Mouse (Mus musculus) lung, adult 2 months (tissue): Measurements from ENCODE around the gene Scarb1. TPM values are rescaled to one million over a fixed set of nuclear protein-coding genes. Genes with fewer than 3 reads are reported as not detected.

ENCODE experiments used
- DNase-seq: peaks from one replicate; pipeline ENCODE4 v3.0.0; 2022
- H3K4me1 ChIP-seq: fragments of 200-500 bp; 2 replicates; pipeline ENCODE4 v1.6.1; 2011; ENCODE audit warnings: low read length; ENCODE audit not compliant: control insufficient read depth, insufficient read depth
- H3K4me3 ChIP-seq: fragments of 200-500 bp; replicated peaks from 2 replicates; pipeline ENCODE3; 2011; ENCODE audit warnings: low read depth, mild to moderate bottlenecking, control low read depth, low read length; ENCODE audit errors: extremely low read depth
- CTCF ChIP-seq: fragments of 200-500 bp; IDR thresholded peaks from 2 replicates; pipeline ENCODE4 v1.5.1; 2011; ENCODE audit warnings: mild to moderate bottlenecking, low read length, control low read depth; ENCODE audit not compliant: insufficient read depth
- POLR2A ChIP-seq: fragments of 200-500 bp; IDR thresholded peaks from 2 replicates; pipeline ENCODE4 v1.6.1; 2011; ENCODE audit warnings: low read depth, mild to moderate bottlenecking, control low read depth, low read length, borderline replicate concordance; ENCODE audit errors: extremely low read depth
- WGBS: fragments of 180-500 bp; shearing (Covaris S2); methylation state at CpG from one replicate; pipeline ENCODE4 v1.1.7; 2018; 5-methylcytosine and 5-hydroxymethylcytosine counted together
- polyA plus RNA-seq: library from polyadenylated mRNA; depleted of rRNA; stranded (reverse); fragments of >200 nt; gene quantifications from 2 replicates; pipeline ENCODE4 v1.2.3, GENCODE M21; 2012

Scarb1 gene
- polyA plus RNA-seq, 1 experiment, result 173 TPM

GRCm38 (mm10) chr5:125325285-125325684, 15.6 kb downstream of the Scarb1 start:
- 58% methylated on average over 4 of the region's 4 CpGs for WGBS
- H3K4me3 ChIP-seq, result no peak overlapping the region

GRCm38 (mm10) chr5:125323939-125324480, 16.9 kb downstream of the Scarb1 start:
- 89% methylated on average over 7 of the region's 7 CpGs for WGBS
- H3K4me3 ChIP-seq, result no peak overlapping the region
- no peak for TF ChIP-seq POLR2A
- TF ChIP-seq CTCF, result no peak
- DNase-seq, result no peak
- no peaks in the 10 kb centered on the region for H3K4me1 ChIP-seq

More at GRCm38 (mm10) chr5:125325285-125325684, 15.6 kb downstream of the Scarb1 start:
- TF ChIP-seq POLR2A, result no peak
- no peak for TF ChIP-seq CTCF
- no peaks in the 10 kb centered on the region for H3K4me1 ChIP-seq
- DNase-seq, result no peak

GRCm38 (mm10) chr5:125323128-125323527, 17.8 kb downstream of the Scarb1 start:
- no peak for TF ChIP-seq CTCF
- TF ChIP-seq POLR2A, result no peak
- WGBS, result 77% methylated on average over 6 of the region's 6 CpGs
- no peak overlapping the region for H3K4me3 ChIP-seq
- H3K4me1 ChIP-seq, result no peaks in the 10 kb centered on the region
- no peak for DNase-seq

- no peak for TF ChIP-seq POLR2A
- TF ChIP-seq CTCF, result no peak
- Histone ChIP-seq H3K4me3 (no peak overlapping the region), H3K4me1 (no peaks in the 10 kb centered on the region)
- WGBS, result 75% methylated on average over 3 of the region's 3 CpGs
- DNase-seq, result no peak
These were observed 19.1 kb downstream of the Scarb1 start for GRCm38 (mm10) chr5:125321836-125322235.

- 46% methylated on average over 16 of the region's 16 CpGs for WGBS
- DNase-seq, result no peak
- H3K4me3 ChIP-seq, result no peak overlapping the region
- no peak for TF ChIP-seq POLR2A
- TF ChIP-seq CTCF, result no peak
- H3K4me1 ChIP-seq, result no peaks in the 10 kb centered on the region
These were observed 21.7 kb downstream of the Scarb1 start for GRCm38 (mm10) chr5:125319057-125319800.

GRCm38 (mm10) chr5:125317953-125318352, 22.9 kb downstream of the Scarb1 start:
- TF ChIP-seq POLR2A (no peak), CTCF (no peak)
- WGBS, result 68% methylated on average over 8 of the region's 8 CpGs
- Histone ChIP-seq H3K4me3 (no peak overlapping the region), H3K4me1 (peaks cover 8% of the 10 kb centered on the region)
- no peak for DNase-seq

GRCm38 (mm10) chr5:125317296-125317695, 23.6 kb downstream of the Scarb1 start:
- DNase-seq, result no peak
- H3K4me3 ChIP-seq, result no peak overlapping the region
- TF ChIP-seq CTCF, result no peak
- TF ChIP-seq POLR2A, result no peak
- peaks cover 9% of the 10 kb centered on the region for H3K4me1 ChIP-seq
- WGBS, result 79% methylated on average over 7 of the region's 7 CpGs

- TF ChIP-seq CTCF (no peak), POLR2A (no peak)
These were observed 24.1 kb downstream of the Scarb1 start for GRCm38 (mm10) chr5:125316771-125317170.

GRCm38 (mm10) chr5:125315110-125315509, 25.8 kb downstream of the Scarb1 start:
- no peak overlapping the region for H3K4me3 ChIP-seq
- 63% methylated on average over 1 of the region's 1 CpGs for WGBS
- DNase-seq, result no peak
- no peak for TF ChIP-seq POLR2A
- H3K4me1 ChIP-seq, result peaks cover 13% of the 10 kb centered on the region

More at GRCm38 (mm10) chr5:125316771-125317170, 24.1 kb downstream of the Scarb1 start:
- WGBS, result 57% methylated on average over 2 of the region's 2 CpGs
- no peak for DNase-seq
- Histone ChIP-seq H3K4me3 (no peak overlapping the region), H3K4me1 (peaks cover 9% of the 10 kb centered on the region)

GRCm38 (mm10) chr5:125313991-125314390, 26.9 kb downstream of the Scarb1 start:
- 76% methylated on average over 11 of the region's 11 CpGs for WGBS
- H3K4me1 ChIP-seq, result peaks cover 13% of the 10 kb centered on the region
- TF ChIP-seq CTCF, result no peak
- no peak for TF ChIP-seq POLR2A
- H3K4me3 ChIP-seq, result no peak overlapping the region
- no peak for DNase-seq
